Mouse (Mus musculus) heart, adult 10 weeks (tissue): ENCODE measurements around the gene Cntnap2. TPM values are rescaled to one million over a fixed set of nuclear protein-coding genes. Genes with fewer than 3 reads are reported as not detected.

Experiments used
- polyA plus RNA-seq: library from polyadenylated mRNA; stranded (reverse); fragments of 350-450 nt; fragmentation: Illumina TruSeq; extraction: RNeasy Lipid Tissue Mini Kit (QIAGEN cat#74804); gene quantifications from one replicate; pipeline ENCODE4 v1.2.3, GENCODE M21; 2014; ENCODE audit warnings: low read depth, low replicate concordance

Gene Cntnap2
- polyA plus RNA-seq, result not detected

GRCm38 (mm10) chr6:45059091-45059490 is at the start of gene Cntnap2:
Cntnap2 (plus strand) TSS chr6:45059357.

